Mouse (Mus musculus): ENCODE data around the gene Polr2f. TPM values are rescaled to one million over a fixed set of nuclear protein-coding genes. Genes with fewer than 3 reads are reported as not detected.

The Polr2f gene
- total RNA-seq, 2 experiments from 2014 or later = 72.2 to 92.4 TPM

GRCm38 (mm10) chr15:79151881-79152280 is 11.1 kb downstream of the Polr2f start:
- DNase-seq (ENCODE audit: low spot score in 2 of 2) = no peak

GRCm38 (mm10) chr15:79152709-79153108 is 11.9 kb downstream of the Polr2f start:
- no peak for DNase-seq (ENCODE audit: low spot score in 2 of 2)

- no peak for DNase-seq (ENCODE audit: low spot score in 2 of 2)
Observed at GRCm38 (mm10) chr15:79155572-79155971, 14.8 kb downstream of the Polr2f start.

- no peak for DNase-seq (ENCODE audit: low spot score in 2 of 2)
Observed at GRCm38 (mm10) chr15:79162301-79162700, 21.5 kb downstream of the Polr2f start.

GRCm38 (mm10) chr15:79162822-79163221 is 22.0 kb downstream of the Polr2f start:
- DNase-seq (ENCODE audit: low spot score in 2 of 2) = no peak

GRCm38 (mm10) chr15:79164251-79164650 is 23.4 kb downstream of the Polr2f start:
- no peak for DNase-seq (ENCODE audit: low spot score in 2 of 2)

- no peak for DNase-seq (ENCODE audit: low spot score in 2 of 2)
Observed at GRCm38 (mm10) chr15:79165140-79165539, 24.3 kb downstream of the Polr2f start, which contains the start of gene Sox10. Gene Sox10 (minus strand): TSS chr15:79165240.

GRCm38 (mm10) chr15:79166712-79167111 is 25.9 kb downstream of the Polr2f start:
- DNase-seq (ENCODE audit: low spot score in 2 of 2) = no peak

- no peak for DNase-seq (ENCODE audit: low spot score in 2 of 2)
Observed at GRCm38 (mm10) chr15:79176905-79177304, 36.1 kb downstream of the Polr2f start.

GRCm38 (mm10) chr15:79185213-79185612 is 44.4 kb downstream of the Polr2f start:
- DNase-seq (ENCODE audit: low spot score in 2 of 2) = no peak

- DNase-seq (ENCODE audit: low spot score in 2 of 2) = no peak
Observed at GRCm38 (mm10) chr15:79187819-79188218, 47.0 kb downstream of the Polr2f start.

- DNase-seq (ENCODE audit: low spot score in 2 of 2) = no peak
Observed at GRCm38 (mm10) chr15:79191426-79191825, 50.6 kb downstream of the Polr2f start.

- no peak for DNase-seq (ENCODE audit: low spot score in 2 of 2)
Observed at GRCm38 (mm10) chr15:79192450-79192849, 51.6 kb downstream of the Polr2f start.

GRCm38 (mm10) chr15:79192885-79193845 is 52.4 kb downstream of the Polr2f start:
- DNase-seq (ENCODE audit: low spot score in 2 of 2) = peak in 1 of 2 experiments; percentile 63

- DNase-seq (ENCODE audit: low spot score in 2 of 2) = no peak
Observed at GRCm38 (mm10) chr15:79194048-79194447, 53.2 kb downstream of the Polr2f start.

GRCm38 (mm10) chr15:79194946-79195345 is 54.1 kb downstream of the Polr2f start:
- no peak for DNase-seq (ENCODE audit: low spot score in 2 of 2)

- no peak for DNase-seq (ENCODE audit: low spot score in 2 of 2)
Observed at GRCm38 (mm10) chr15:79195492-79195891, 54.7 kb downstream of the Polr2f start.

- no peak for DNase-seq (ENCODE audit: low spot score in 2 of 2)
Observed at GRCm38 (mm10) chr15:79199390-79199976, 58.7 kb downstream of the Polr2f start.

Measured in gastrocnemius, postnatal 4 days (tissue).